Mouse (Mus musculus): Measurements from ENCODE around the gene Tecpr2.
A peak's percentile ranks its signal among the peaks of the same experiment; 100 is the strongest.
"Not testable (repeated sequence)": the region's sequence is repeated elsewhere in the genome, so short reads cannot be mapped to it uniquely, and the experiment has no call there.

Tecpr2 gene

GRCm38 (mm10) chr12:110889036-110890020 lies at the start of gene Tecpr2, which contains the start of gene Cinp:
Gene Tecpr2, plus strand, starts transcription at chr12:110889264.
Gene Cinp, minus strand, starts transcription at chr12:110889145.
- DNase-seq, result peak; percentile 91

DNA sequence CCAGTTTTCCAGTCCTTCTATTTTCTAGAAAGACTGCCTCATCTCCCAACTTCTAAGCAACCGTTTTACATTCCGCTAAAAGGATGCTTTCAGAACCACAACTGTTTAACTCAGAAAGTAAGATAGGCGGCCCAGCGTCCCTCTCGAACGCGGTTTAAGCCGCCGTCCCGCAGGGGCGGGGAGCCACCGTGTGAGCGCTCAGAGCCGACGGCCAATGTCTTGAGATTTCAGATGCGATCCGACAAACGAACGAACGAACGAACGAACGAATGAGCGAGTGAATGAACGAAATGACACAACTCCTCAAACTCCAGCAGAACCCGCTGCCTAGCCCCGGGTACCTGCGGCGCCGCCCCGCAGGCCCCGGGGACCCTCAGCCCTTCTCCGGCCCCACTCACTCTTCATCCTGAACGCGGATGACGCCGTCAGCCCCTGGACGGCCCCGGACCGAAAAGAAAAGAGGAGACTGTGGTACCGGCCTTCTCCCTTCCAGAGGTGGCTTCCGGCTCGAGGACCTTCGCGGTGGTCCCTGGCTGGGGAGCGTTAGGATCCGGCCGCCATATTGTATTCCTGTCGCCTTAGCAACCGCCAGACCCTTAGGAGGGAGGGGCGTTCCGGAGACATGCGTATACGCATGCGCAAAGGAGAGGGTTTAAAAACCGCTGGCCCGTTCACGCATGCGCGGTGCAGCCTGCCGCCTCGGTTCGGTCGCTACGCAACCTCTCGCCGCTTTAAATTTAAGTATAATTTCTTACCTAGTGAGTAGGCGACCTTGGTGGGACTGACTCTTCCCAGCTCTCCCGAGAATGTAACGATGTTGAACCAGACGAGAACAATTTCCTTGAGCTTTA lies 48.5 kb upstream of the Tecpr2 start, which contains the start of gene Mok:
Mok (minus strand) TSS at position 592 of the 851 bp plus-strand sequence.
- DNase-seq, result peak; percentile 97

DNA sequence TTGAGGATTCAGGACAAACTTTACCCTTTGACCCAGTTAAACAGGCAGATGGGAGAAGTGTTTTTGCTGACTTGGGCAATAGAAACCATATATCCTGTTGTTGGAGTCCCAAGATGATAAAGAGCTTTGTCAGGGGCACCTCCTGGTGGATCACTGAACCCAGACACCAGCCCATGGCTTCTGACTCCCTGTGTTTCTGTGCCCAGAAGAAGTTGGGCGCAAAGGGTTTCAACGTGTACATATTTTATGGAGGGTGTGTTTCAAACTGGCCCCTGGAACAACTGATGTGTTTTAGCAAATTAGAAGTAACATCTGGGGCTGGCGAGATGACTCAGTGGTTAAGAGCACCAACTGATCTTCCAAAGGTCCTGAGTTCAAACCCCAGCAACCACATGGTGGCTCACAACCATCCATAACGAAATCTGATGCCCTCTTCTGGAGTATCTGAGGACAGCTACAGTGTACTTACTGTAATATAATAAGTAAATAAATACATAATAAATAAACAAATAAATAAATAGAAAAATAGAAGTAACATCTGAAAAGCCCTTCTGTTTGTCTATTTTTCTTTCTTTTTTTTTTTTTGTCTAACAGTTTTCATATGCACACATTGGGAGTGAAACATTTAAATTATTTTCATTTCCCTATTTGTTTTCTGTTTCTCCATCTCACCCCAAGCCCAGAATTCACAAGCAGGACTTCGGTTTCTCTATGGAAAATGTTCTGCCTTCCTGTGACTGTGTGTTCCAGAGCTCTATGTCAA lies 47.2 kb upstream of the Tecpr2 start:
- no peak for DNase-seq

DNA sequence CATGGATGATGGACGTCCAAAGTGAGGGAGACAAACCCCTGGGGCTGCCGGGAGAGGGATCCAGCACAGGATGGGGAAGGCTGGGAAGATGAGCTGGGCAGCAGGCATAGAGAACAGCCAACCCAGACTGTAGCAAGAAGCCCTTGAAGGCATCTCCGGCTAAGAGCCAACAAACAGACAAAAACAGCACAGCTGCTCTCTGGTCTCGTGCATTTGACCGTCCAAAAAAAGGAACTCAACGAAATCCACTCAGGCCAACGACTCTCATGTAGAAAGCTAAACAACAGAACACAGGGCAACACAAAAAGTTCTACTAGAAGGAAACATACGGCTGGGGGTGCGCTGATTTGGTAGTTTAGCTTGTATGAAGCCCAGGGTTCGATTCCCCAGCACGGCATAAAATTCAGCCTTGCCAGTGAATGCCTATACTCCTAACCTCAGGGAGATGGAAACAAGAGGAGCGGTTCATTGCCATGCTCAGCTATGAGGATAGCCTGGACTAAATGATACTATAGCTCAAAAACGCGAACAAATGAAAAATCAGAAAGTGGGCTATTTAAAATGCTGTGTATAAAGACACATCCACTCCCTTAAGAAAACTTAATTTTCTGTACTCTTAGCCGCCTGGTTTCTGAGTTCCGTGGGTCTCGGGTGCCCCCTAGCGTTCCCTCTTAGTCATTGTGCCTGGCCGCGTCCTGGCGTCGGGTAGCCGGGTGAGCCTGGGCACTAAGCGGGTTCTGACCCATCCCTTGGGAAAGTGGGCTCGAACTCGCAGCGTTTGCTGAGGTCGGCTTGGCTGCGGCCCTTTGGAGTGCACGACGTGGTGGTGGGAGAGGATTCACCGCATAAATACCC lies 45.6 kb upstream of the Tecpr2 start:
- DNase-seq, result peak; percentile 84

DNA sequence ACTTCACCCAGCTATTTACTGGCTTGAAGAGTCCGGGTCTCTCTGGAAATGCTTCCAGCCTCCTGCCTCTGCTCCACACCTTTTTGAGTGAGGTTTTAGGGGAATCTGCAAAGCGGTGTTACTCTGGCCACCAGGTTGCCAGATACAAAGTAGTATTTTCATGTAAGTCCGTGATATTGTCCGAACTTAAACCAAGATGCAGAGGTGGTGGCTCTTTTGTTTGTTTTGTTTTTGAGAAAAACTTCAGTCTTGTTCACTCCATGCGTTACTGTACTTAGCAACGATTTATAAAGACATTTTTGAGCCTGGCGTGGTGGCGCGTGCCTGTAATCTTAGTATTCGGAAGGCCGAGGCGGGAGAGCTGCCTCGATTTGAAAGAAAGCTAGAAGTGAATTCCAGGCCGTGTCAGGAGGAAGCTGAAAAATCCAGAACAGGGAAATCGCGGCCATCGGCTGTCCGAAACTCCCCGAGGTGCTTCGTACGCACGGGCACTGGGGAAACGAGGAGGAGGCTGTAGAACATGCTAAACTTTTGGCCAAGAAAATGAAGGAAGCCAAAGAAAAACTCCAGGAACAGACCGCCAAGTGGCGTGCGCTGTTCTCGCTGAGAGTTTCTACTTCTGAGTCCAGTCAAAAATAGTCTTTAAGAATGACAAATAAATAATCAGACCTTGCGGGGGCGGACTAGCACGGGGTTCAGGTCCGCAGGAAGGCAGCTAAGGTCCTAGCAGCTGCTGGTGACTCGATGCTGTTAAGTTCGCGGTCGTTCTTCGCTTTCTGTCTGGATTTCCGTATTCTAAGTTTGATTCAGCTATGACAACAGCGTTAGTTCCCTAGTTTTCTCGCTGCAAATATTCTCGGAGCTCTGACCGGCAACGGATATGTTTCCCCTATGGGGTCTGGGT lies 44.6 kb upstream of the Tecpr2 start:
- DNase-seq, result no peak

DNA sequence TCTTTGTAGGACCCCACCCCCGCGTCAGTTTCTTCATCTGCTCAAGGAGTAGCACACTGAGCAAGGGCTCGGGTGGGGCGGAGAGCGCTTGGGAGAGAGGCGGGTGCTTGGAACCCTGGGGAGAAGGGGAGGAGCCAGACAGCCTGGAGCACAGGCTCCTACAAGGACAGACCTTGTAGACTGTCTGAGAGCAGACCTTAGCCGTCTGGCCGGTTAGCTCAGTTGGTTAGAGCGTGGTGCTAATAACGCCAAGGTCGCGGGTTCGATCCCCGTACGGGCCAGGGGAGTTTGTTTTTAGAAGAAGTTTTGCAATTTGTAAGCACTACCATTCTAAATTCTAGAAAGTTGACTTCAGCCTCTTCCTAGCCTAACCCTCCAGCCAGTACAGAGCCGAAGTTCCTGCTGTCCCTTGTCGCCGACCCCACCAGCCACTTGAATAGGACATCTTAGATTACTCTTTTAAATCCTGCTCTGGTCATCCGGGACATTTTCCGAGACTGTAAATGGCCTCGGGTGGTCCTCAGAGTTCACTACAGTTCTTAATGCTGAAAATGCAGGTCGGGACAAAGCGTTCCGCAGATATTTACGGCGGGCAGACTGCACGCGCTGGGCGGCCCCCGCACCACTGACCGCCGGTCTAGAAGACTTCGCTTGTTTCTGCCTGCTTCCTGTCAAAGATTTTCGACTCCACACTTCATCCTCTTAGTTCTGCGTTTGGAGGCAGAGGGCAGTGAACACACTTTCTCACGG lies 43.8 kb upstream of the Tecpr2 start:
- peak; percentile 60 for DNase-seq

DNA sequence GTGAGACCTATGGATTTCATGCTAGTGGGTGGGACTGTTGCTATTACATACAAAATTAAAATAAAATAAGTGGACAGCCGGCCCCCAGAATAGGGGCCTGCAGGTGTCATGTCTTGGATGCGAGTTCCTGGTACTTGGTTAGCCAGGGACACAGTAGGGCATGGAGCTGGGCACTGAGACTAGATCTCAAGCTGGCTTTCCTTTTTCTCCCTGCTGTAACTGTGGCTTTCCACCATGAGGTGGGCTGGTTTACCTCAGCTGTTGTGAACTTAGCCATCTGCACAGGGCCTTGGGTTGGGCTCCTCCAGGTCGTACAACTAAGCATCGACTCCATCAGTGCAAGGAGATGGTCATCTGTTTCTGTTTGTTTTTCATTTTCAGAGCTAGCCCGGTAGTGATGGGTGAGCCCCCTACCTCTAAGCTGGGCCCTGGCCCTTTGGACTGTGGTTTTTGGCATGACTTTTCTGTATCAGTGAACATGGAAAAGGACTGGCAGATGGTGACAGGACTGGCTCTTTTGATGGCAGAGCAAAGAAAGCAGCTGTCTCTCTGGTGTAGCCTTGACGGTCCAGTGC lies 42.8 kb upstream of the Tecpr2 start:
- DNase-seq, result no peak

DNA sequence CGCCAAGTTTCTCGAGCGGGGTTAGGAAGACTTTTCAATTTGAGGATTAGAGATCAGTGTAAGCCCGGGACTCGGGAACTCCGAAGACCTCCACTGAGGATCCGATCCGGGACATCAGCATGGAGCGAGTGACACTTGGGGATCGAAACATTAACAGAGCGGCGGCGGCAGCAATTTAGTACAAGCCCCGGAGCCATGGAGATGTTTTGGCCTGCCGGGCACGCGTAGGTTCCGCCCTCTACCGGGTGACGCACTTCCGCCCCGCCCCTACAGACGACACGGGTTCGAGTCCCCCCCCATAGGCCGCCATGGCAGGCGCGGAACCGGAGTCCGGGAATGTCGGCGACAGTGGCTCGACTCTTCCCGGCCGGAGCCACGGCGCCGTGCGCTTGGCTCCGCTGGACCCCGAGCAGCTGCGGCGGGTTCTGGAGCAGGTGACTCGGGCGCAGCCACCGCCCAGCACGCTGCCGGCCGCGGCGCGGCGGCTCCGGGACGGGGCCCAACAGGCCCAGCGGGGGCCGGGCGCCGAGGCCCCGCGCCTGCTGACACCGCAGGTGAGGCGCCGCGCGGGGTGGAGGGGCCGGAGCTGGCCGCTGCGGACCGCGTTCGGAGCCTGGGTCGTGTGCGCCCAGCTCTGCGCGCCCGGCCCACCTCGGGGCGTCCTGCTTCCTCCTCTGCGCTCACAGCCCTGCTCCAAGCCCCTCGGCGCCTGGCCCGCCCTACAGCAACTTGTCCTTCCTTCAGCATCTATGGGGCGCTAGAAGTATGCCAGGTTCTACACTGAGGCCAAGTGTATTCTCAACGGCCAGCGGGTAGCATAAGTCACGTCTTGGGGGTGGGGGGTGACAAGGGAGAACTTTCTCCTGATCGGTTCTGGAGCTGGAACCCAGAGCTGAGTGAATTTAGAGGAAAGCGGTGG lies 38.8 kb upstream of the Tecpr2 start, which contains the start of gene Zfp839:
Zfp839 (plus strand) TSS at position 244 of the 919 bp plus-strand sequence.
- peak; percentile 84 for DNase-seq

DNA sequence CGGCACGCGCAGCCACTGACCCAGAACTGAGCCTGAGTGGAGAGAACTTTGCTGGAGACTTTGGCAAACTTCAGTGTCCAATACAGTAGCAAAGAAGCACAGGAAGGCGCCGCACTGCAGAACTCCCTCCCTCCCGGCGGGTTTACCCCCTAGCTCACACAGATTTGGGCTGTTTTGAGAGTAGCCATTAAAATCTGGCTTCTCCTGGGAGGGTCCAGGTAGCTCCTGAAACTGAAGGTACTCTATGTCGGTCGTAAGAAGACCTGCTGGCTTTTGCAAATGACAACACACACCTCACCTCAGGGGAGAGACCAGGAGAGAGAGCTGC lies 38.2 kb upstream of the Tecpr2 start:
- no peak for DNase-seq

DNA sequence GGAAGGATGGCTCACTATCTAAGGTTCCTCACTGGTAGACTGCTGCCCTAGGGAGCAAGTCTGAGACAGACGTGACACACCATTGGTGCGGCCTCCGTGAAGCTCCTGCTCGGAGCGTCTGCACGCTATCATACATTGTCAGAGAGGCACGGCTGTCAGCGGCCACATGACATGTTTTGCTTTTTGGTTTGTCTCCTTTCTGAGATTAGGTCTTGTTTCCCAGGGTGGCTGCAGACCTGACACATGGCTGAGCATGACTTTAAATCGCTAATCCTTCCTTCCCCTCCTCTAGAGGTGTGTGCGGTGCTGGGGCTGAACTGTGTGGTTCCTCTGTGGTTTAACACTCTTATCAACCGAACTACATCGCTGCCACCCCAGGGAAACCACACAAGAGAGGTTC lies 37.6 kb upstream of the Tecpr2 start:
- DNase-seq, result no peak

DNA sequence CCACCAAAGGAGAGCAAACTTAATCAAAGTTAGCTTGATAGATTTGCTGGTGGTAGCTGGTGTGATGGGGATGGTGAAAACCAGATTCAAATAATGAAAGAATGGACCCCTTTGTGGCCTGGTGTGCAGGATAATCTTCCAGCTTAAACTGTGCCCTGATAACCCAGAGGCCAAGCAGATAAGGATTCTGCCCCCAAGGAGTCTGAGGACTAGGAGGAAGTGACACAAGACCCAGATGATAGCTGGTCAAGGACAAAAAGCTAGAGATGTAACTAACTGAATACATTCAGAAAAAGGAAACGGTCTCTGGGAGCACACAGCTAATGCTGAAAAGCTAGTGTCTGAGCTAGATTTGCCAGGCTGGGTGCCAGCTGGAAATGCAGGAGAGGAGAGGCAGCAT lies 37.1 kb upstream of the Tecpr2 start:
- DNase-seq, result no peak

DNA sequence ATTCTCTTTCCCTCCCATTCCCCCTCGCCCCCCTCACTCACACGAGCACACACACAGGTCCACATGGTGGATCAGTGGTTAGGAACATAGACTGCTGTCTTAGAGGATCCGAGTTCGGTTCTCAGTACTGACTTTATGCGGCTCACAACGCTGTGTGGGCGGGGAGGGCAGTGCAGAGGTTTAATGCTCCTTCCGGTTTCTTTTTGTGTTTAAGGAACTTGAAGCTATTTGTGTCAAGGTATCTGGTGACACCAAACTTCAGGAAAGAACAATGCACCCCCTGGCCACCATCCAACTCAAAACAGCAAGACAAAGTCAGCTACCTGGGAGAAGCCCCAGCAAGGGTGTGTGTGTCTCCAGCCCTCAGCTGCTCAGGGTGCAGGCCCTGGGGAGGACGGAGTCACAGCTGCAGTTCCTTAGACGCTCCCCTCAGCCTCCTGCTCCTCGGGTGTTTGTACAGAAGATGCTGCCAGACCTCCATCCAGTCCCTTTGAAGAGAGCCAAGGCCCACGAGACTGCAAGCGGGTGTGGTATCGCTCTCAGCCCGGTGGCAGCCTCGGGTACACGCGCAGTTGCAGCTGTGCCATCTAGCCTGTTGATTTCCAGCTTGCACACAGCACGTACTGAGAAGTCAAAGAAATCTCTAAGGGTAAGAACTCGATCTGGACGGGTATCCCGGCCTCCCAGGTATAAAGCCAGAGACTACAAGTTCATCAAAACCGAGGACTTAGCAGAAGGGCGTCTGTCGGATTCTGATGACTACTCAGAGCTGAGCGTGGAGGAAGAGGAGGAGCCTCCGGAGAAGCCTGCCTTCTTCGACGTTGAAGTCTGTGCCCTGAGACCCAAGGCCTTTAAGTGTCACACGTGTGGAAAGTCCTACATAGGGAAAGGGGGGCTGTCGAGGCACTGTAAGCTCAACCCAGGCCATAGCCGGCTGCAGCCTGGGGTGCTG lies 34.0 kb upstream of the Tecpr2 start:
- DNase-seq, result no peak

GRCm38 (mm10) chr12:110857196-110857595 lies 31.9 kb upstream of the Tecpr2 start:
- no peak for DNase-seq

- DNase-seq, result not testable (repeated sequence)
These were observed 30.4 kb upstream of the Tecpr2 start for GRCm38 (mm10) chr12:110858681-110859080.

GRCm38 (mm10) chr12:110860293-110860692 lies 28.8 kb upstream of the Tecpr2 start:
- DNase-seq, result no peak

DNA sequence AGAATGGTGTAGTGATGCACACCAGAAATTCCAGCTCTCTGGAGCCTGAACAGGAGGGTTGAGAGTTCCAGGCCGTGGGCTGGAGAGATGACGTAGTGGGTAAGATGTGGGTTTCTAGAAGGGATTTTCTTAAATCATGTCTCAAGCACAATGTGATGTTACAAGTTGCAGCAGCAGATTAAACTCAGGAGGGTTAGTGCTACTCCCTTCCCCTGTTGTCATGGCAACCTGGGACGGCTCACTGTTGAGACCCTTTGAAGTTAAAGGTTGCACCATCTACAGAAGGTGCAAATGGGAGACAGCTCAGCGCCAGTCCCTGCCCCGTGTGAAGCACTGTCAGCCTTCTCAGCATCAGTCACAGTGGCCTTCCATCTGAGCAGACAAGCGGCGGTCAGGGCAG lies 27.8 kb upstream of the Tecpr2 start:
- DNase-seq, result no peak

GRCm38 (mm10) chr12:110864008-110864407 lies 25.1 kb upstream of the Tecpr2 start:
- DNase-seq, result no peak

All from right cerebral cortex, postnatal 4 days (tissue).